Mouse (Mus musculus) cortical plate, adult 2 months (tissue): Measurements from ENCODE around the gene Capn5.

Experiments
- CTCF ChIP-seq: fragments of 200-500 bp; IDR thresholded peaks from 2 replicates; pipeline ENCODE4 v1.5.1; 2011; ENCODE audit warnings: mild to moderate bottlenecking, control low read depth, low read length; ENCODE audit not compliant: insufficient read depth; ENCODE audit errors: extremely low read depth
- POLR2A ChIP-seq: fragments of 200-500 bp; IDR thresholded peaks from 2 replicates; pipeline ENCODE4 v1.6.1; 2011; ENCODE audit warnings: mild to moderate bottlenecking, low read length, control low read depth; ENCODE audit not compliant: insufficient read depth; ENCODE audit errors: extremely low read depth

DNA sequence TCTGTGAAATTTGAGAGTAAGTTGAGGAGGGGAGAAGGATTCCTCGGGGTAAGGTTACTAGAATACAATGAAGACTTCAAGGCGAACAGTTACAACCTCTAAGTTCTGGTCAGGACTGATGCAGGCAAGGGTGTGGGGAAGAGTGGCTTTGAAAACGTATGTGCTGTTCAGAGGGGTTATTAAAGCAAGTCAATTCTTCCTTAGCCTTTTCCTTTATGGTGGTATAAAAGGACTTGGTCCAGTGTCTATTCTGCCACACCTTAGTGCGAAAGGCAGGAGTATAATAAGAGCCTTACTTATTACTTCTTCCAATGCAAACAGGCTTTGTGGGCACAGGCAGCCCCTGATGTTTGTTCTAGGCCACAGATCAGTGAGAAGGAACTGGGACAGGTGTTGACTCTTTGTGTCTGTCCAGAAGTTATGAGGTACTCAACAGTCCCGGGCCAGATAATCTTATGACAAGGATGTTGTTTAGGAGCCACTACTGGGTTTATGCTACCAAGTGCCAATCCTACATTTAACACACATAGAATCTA, 23.5 kb upstream of the Capn5 start:
- TF ChIP-seq CTCF (no peak), POLR2A (no peak)
